Mouse (Mus musculus): ENCODE results near the gene Osbpl10. TPM values are rescaled to one million over a fixed set of nuclear protein-coding genes. Genes with fewer than 3 reads are reported as not detected.

Gene Osbpl10
- total and polyA plus RNA-seq, 2 experiments from 2014 or later, result 0.36 to 2.9 TPM

GRCm38 (mm10) chr9:115120678-115121224, 142.4 kb downstream of the Osbpl10 start:
- TF ChIP-seq CTCF (IDR thresholded peaks at IDR 0.05; ENCODE audit: low read depth), result no peak
- TF ChIP-seq EP300 (IDR thresholded peaks at IDR 0.05; ENCODE audit: low read depth), result no peak
- Histone ChIP-seq H3K9me3 (replicated peaks; ENCODE audit: control insufficient read depth, low read length) (no peaks in the 10 kb centered on the region), H3K36me3 (replicated peaks; ENCODE audit: control insufficient read depth, insufficient read depth, low read length) (no peaks in the 10 kb centered on the region), H3K4me1 (ENCODE audit: control insufficient read depth, insufficient read depth) (peaks cover 9% of the 10 kb centered on the region), H3K9ac (replicated peaks; ENCODE audit: low read depth, low read length) (no peak overlapping the region), H3K4me3 (ENCODE audit: low read depth, low read length) (no peak overlapping the region), H3K27ac (ENCODE audit: low read depth) (no peak overlapping the region), H3K4me2 (ENCODE audit: low read depth, low read length) (0 out of 2 replicates have a peak overlapping the region, but pooled peaks have one; percentile 11), H3K27me3 (ENCODE audit: control insufficient read depth, insufficient read depth, low read length) (no peaks in the 10 kb centered on the region)
- ATAC-seq (ENCODE audit: insufficient read depth, low read depth) (no peak), DNase-seq (ENCODE audit: low spot score) (peak; percentile 14)
- WGBS, result 37% methylated on average over 17 of the region's 17 CpGs

DNA sequence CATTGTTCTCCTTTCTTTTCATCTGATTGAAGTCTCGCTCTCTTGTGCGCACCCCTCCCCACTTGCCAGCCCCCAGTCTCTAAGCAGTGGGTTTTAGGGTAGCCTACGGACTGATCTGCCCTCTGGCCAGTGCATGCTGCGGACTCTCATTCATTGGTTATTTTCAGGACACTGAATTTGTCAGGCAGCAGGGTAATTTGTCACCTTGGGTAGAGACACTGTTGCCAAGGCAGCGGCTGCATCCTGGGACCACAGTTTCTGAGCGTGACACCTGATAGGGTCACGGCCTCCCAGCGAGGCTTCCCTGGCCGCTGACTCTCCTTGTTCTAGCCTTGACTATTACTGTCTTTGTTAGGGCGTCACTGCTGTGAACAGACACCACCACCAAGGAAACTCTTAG, 149.0 kb downstream of the Osbpl10 start:
- no peaks in the 10 kb centered on the region for H3K36me3 ChIP-seq (replicated peaks; ENCODE audit: control insufficient read depth, insufficient read depth, low read length)
- no peak overlapping the region for H3K27ac ChIP-seq (ENCODE audit: low read depth)
- H3K9ac ChIP-seq (replicated peaks; ENCODE audit: low read depth, low read length), result no peak overlapping the region
- H3K4me2 ChIP-seq (ENCODE audit: low read depth, low read length), result no peak overlapping the region
- H3K4me3 ChIP-seq (ENCODE audit: low read depth, low read length), result no peak overlapping the region
- no peaks in the 10 kb centered on the region for H3K27me3 ChIP-seq (ENCODE audit: control insufficient read depth, insufficient read depth, low read length)
- WGBS, result 76% methylated on average over 10 of the region's 10 CpGs
- DNase-seq (ENCODE audit: low spot score) (no peak), ATAC-seq (ENCODE audit: insufficient read depth, low read depth) (no peak)
- no peaks in the 10 kb centered on the region for H3K9me3 ChIP-seq (replicated peaks; ENCODE audit: control insufficient read depth, low read length)
- TF ChIP-seq EP300 (IDR thresholded peaks at IDR 0.05; ENCODE audit: low read depth), result no peak
- no peak for TF ChIP-seq CTCF (IDR thresholded peaks at IDR 0.05; ENCODE audit: low read depth)
- no peaks in the 10 kb centered on the region for H3K4me1 ChIP-seq (ENCODE audit: control insufficient read depth, insufficient read depth)

GRCm38 (mm10) chr9:115133926-115134325, 155.6 kb downstream of the Osbpl10 start:
- Histone ChIP-seq H3K9me3 (replicated peaks; ENCODE audit: control insufficient read depth, low read length) (no peaks in the 10 kb centered on the region), H3K4me1 (ENCODE audit: control insufficient read depth, insufficient read depth) (no peaks in the 10 kb centered on the region), H3K4me2 (ENCODE audit: low read depth, low read length) (no peak overlapping the region), H3K36me3 (replicated peaks; ENCODE audit: control insufficient read depth, insufficient read depth, low read length) (no peaks in the 10 kb centered on the region), H3K9ac (replicated peaks; ENCODE audit: low read depth, low read length) (no peak overlapping the region), H3K4me3 (ENCODE audit: low read depth, low read length) (no peak overlapping the region), H3K27ac (ENCODE audit: low read depth) (no peak overlapping the region), H3K27me3 (ENCODE audit: control insufficient read depth, insufficient read depth, low read length) (no peaks in the 10 kb centered on the region)
- ATAC-seq (ENCODE audit: insufficient read depth, low read depth) (no peak), DNase-seq (ENCODE audit: low spot score) (no peak)
- TF ChIP-seq CTCF (IDR thresholded peaks at IDR 0.05; ENCODE audit: low read depth) (no peak), EP300 (IDR thresholded peaks at IDR 0.05; ENCODE audit: low read depth) (no peak)
- WGBS, result 56% methylated on average over 2 of the region's 2 CpGs

DNA sequence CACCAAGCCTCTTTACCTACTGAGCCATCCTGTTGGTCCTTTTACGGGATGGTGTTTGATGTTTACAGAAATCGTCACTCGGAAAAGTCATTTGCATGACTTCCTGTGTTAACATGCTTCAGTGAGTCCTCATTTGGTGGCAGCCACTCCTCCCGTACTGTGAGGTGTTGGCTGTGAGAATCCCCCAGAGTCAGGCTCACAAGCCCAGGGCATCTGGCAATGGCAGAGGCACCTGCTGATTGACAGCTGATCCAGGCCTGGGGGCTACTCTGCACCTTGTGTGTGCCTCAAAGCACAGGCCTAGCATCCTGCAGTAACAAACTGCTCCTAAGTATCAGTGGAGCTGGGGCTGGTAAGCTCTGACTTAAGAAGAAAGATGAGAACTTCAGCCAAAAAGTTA, 156.4 kb downstream of the Osbpl10 start:
- no peak for ATAC-seq (ENCODE audit: insufficient read depth, low read depth)
- H3K4me1 ChIP-seq (ENCODE audit: control insufficient read depth, insufficient read depth), result no peaks in the 10 kb centered on the region
- no peaks in the 10 kb centered on the region for H3K9me3 ChIP-seq (replicated peaks; ENCODE audit: control insufficient read depth, low read length)
- 64% methylated on average over 4 of the region's 4 CpGs for WGBS
- no peak for DNase-seq (ENCODE audit: low spot score)
- H3K36me3 ChIP-seq (replicated peaks; ENCODE audit: control insufficient read depth, insufficient read depth, low read length), result no peaks in the 10 kb centered on the region
- H3K4me3 ChIP-seq (ENCODE audit: low read depth, low read length), result no peak overlapping the region
- no peak for TF ChIP-seq CTCF (IDR thresholded peaks at IDR 0.05; ENCODE audit: low read depth)
- no peak for TF ChIP-seq EP300 (IDR thresholded peaks at IDR 0.05; ENCODE audit: low read depth)
- no peak overlapping the region for H3K4me2 ChIP-seq (ENCODE audit: low read depth, low read length)
- no peaks in the 10 kb centered on the region for H3K27me3 ChIP-seq (ENCODE audit: control insufficient read depth, insufficient read depth, low read length)
- H3K27ac ChIP-seq (ENCODE audit: low read depth), result no peak overlapping the region
- no peak overlapping the region for H3K9ac ChIP-seq (replicated peaks; ENCODE audit: low read depth, low read length)

DNA sequence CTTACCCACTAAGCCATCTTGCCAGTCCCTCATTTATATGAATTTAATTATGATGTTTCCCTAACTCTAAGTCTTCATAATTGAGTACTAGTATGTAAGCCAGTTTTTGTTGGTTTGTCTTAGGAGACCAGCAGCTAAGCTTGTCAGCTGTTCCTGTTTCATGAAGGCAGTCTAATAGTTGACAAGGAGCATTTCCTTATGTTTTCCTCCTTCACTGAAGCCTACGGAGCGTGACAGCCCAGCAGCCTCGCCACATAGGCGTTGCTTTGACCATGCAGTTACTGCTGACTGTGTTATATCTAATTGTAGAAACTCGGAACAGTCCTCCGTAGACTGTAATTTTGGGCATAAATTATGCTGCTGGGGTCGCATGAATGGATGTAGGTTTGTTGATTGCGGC, 157.0 kb downstream of the Osbpl10 start:
- Histone ChIP-seq H3K27me3 (ENCODE audit: control insufficient read depth, insufficient read depth, low read length) (no peaks in the 10 kb centered on the region), H3K4me2 (ENCODE audit: low read depth, low read length) (no peak overlapping the region), H3K4me1 (ENCODE audit: control insufficient read depth, insufficient read depth) (no peaks in the 10 kb centered on the region), H3K27ac (ENCODE audit: low read depth) (no peak overlapping the region), H3K4me3 (ENCODE audit: low read depth, low read length) (no peak overlapping the region), H3K36me3 (replicated peaks; ENCODE audit: control insufficient read depth, insufficient read depth, low read length) (no peaks in the 10 kb centered on the region), H3K9me3 (replicated peaks; ENCODE audit: control insufficient read depth, low read length) (no peaks in the 10 kb centered on the region), H3K9ac (replicated peaks; ENCODE audit: low read depth, low read length) (no peak overlapping the region)
- TF ChIP-seq EP300 (IDR thresholded peaks at IDR 0.05; ENCODE audit: low read depth) (no peak), CTCF (IDR thresholded peaks at IDR 0.05; ENCODE audit: low read depth) (no peak)
- DNase-seq (ENCODE audit: low spot score) (no peak), ATAC-seq (ENCODE audit: insufficient read depth, low read depth) (no peak)
- WGBS, result 89% methylated on average over 8 of the region's 8 CpGs

- Histone ChIP-seq H3K27me3 (ENCODE audit: control insufficient read depth, insufficient read depth, low read length) (no peaks in the 10 kb centered on the region), H3K9me3 (replicated peaks; ENCODE audit: control insufficient read depth, low read length) (no peaks in the 10 kb centered on the region), H3K9ac (replicated peaks; ENCODE audit: low read depth, low read length) (no peak overlapping the region), H3K36me3 (replicated peaks; ENCODE audit: control insufficient read depth, insufficient read depth, low read length) (no peaks in the 10 kb centered on the region), H3K4me1 (ENCODE audit: control insufficient read depth, insufficient read depth) (no peaks in the 10 kb centered on the region), H3K4me2 (ENCODE audit: low read depth, low read length) (no peak overlapping the region), H3K27ac (ENCODE audit: low read depth) (no peak overlapping the region), H3K4me3 (ENCODE audit: low read depth, low read length) (no peak overlapping the region)
- ATAC-seq (ENCODE audit: insufficient read depth, low read depth), result no peak
- 69% methylated on average over 3 of the region's 3 CpGs for WGBS
- DNase-seq (ENCODE audit: low spot score), result no peak
- TF ChIP-seq CTCF (IDR thresholded peaks at IDR 0.05; ENCODE audit: low read depth), result no peak
- no peak for TF ChIP-seq EP300 (IDR thresholded peaks at IDR 0.05; ENCODE audit: low read depth)
These were observed 159.5 kb downstream of the Osbpl10 start for GRCm38 (mm10) chr9:115137858-115138257.

Measured in heart, postnatal 0 days (tissue).